Mouse (Mus musculus) retina, postnatal 7 days (tissue): Measurements from ENCODE around the gene Ogn.

ENCODE experiments used
- DNase-seq: peaks from one replicate; pipeline ENCODE4 v3.0.0-alpha.2; 2012; ENCODE audit warnings: low read depth, low spot score

The Ogn gene

DNA sequence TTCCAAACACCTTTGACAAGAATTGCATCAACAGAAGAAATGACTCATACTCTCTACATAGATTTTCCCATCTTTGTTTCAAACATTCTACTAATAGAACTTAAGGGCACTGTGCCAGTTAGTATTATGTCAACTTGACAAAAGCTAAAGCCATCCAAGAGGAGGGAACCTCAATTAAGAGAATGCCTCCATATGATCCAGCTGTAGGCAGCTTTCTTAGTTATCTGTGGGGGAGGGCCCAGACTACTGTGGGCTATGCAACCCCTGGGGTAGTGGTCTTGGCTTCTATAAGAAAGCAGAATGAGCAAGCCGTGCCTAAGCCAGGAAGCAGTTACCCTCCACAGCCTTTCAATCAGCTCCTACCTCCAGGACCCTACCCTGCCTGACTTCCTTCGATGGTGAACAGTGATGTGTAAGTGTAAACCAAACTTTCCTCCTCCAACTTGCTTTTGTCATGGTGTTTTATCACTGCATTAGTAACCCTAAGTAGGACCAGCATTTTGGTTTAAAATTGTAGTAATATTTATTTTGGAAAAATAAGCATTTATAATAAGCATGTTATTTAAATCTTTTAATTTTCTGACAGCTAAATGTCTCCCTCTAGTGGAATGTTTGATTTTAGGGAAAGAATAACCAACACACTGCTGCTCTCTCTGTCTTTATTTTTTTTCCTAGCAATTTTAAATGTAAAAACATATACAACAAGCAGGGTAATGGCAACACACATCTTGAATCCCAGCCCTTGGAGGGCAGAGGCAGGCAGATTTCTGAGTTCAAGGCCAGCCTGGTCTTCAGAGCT lies 37.1 kb downstream of the Ogn start:
- DNase-seq, result peak; percentile 19

DNA sequence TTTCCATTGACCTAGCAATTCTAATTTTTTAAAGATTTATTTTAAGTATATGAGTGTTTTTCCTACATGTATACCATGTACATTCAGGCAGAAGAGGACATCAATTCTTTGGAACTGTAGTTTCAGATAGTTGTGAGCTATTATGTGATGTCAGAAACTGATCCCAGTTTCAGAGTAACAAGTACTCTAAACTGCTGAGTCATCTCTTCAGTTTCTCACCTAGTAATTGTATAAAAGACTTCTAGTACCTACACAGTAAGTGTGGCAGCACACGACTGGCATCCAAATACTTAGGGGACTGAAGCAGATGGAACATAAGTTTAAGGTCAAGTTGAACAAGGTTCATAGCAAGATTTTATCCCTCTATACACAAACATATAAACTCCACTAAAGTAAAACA lies 38.2 kb downstream of the Ogn start:
- no peak for DNase-seq

DNA sequence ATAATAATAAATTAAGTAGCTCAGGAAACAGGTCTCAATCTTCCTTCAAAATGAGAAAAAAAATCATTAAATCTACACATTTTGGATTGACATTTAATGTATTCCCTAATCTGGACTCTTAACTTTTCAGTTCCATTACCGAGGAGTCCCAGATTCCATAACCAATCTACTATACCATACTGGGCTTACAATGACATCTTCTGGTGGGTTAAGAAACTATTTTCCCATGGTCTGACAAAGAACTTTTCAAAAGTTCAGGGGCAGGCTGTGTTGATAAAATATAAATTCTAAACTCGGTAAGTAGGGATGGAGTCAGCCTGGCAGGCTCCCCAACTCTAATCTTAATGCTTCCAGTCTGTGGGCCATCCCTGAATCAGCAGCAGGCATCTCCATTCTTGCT lies 43.3 kb downstream of the Ogn start:
- DNase-seq, result no peak

DNA sequence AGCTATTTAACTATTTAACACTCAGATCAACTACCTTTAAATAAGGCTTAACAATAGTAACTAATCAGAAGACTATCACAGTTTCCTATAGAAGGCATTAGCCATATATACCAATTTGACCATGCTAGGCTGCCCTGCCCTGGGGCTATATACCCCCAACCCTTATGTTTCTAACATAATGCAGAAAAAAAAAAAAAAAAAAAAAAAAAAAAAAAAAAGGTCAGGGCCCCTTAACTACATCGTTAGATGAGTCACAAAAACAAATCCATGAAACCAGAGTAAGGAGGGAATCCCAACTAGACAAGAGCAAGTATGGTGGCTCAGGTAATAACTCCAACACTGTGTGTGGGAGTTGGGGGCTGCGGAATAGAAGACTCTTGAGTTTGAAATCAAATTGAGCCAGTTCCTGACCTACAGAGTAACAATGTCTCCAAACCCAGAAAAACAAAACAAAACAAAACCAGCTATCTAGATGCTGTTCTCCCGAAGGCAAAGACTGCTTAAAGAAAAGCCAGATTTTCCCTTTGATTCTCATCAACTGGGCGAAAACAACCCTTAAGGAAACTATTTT lies 44.0 kb downstream of the Ogn start:
- DNase-seq, result no peak

DNA sequence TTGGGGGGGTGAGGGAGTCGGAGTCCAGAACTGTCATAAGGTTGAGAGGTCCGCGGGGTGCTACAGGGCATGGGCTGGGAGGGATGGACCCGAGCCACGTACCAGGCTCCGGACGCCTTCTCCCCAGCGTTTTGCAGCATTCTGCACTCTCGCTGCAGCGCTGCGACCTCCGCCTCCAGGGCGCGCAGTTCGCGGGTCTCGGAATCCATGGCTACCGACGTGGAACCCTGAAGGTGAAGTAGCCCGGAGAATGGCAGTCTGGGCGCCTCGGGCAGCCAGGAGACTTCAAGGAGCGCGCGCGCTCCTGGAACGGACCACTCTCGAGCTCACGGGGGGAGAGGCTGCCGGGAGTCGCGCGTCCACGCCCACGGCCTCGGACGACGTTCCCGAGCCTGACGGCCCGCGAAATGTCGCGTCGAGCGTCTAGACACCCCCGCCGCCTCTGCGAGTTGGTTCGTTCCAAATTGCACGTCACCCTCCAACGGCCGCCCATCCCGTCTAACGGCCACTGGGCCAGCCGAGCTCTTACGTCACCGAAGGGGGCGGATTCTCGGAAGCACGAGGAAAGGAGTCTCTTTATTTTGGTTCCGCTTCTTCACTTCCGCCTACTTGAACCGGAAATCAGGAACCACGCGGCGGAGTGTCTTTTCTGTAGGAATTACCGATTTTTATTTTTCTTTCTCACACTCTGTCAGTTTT lies 44.8 kb downstream of the Ogn start, which contains the start of the genes Cenpp and Nol8:
Gene Cenpp, minus strand, starts transcription at position 305 of the 699 bp plus-strand sequence.
Gene Nol8, plus strand, starts transcription at position 598 of the 699 bp plus-strand sequence.
- DNase-seq, result peak; percentile 99

DNA sequence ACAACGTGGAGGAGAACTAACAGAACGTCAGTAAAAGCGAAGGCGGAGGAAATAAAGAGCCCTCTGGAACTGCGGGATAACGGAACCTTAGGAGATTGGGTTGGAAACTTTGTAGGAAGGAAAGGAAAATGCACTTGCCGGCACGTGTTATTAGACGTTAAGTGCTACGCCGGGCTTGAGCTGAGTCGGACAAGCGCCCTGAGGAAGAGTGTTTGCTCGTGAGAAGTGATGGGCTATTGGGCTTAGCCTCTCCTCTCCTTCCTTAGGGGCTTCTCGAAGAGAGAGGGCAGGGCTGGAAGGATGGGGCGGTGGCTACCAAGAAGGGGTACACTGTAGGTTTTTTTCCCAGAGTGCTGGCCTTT lies 45.3 kb downstream of the Ogn start:
- DNase-seq, result no peak
